Mouse (Mus musculus) heart, adult 2 months (tissue): Measurements from ENCODE around the gene Chl1. TPM values are rescaled to one million over a fixed set of nuclear protein-coding genes. Genes with fewer than 3 reads are reported as not detected.

ENCODE experiments used
- DNase-seq, 2 experiments: peaks; one replicate each; pipeline ENCODE4 v3.0.0; 2021
- H3K27ac ChIP-seq: fragments of 200-600 bp; 2 replicates; pipeline ENCODE4 v1.8.1; 2022
- H3K27me3 ChIP-seq: fragments of 200-500 bp; 2 replicates; pipeline ENCODE4 v1.6.1; 2012; ENCODE audit warnings: mild to moderate bottlenecking, low read length, inconsistent platforms, mixed read lengths; ENCODE audit not compliant: control insufficient read depth, insufficient read depth
- H3K36me3 ChIP-seq: fragments of 200-500 bp; 2 replicates; pipeline ENCODE4 v1.6.1; 2012; ENCODE audit warnings: low read length, inconsistent platforms; ENCODE audit not compliant: control insufficient read depth, insufficient read depth
- H3K4me1 ChIP-seq: fragments of 200-500 bp; 2 replicates; pipeline ENCODE4 v1.6.1; 2011; ENCODE audit warnings: low read length; ENCODE audit not compliant: control insufficient read depth, insufficient read depth
- H3K4me3 ChIP-seq: fragments of 200-600 bp; 2 replicates; pipeline ENCODE4 v1.8.1; 2022
- H3K79me2 ChIP-seq: fragments of 200-500 bp; replicated peaks from 2 replicates; pipeline ENCODE4 v1.6.1; 2012; ENCODE audit warnings: mild to moderate bottlenecking, inconsistent platforms, low read length, moderate library complexity, mixed read lengths; ENCODE audit not compliant: control insufficient read depth, insufficient read depth
- H3K9ac ChIP-seq: fragments of 200-500 bp; 2 replicates; pipeline ENCODE4 v1.6.1; 2012; ENCODE audit warnings: low read depth, mild to moderate bottlenecking, control low read depth, inconsistent platforms, low read length, mixed read lengths
- CTCF ChIP-seq: fragments of 200-600 bp; IDR thresholded peaks from 2 replicates; pipeline ENCODE4 v1.8.1; 2022; ENCODE audit warnings: antibody characterized with exemption, mild to moderate bottlenecking, moderate library complexity
- EP300 ChIP-seq: fragments of 200-500 bp; IDR thresholded peaks from 2 replicates; pipeline ENCODE4 v1.6.1; 2011; ENCODE audit warnings: low read depth, low read length, control low read depth; ENCODE audit not compliant: insufficient read depth
- POLR2A ChIP-seq: fragments of 200-500 bp; IDR thresholded peaks from 2 replicates; pipeline ENCODE4 v1.6.1; 2011; ENCODE audit warnings: mild to moderate bottlenecking, low read depth, low read length, control low read depth; ENCODE audit not compliant: insufficient read depth
- WGBS: fragments of 180-500 bp; shearing (Covaris S2); methylation state at CpG from one replicate; pipeline ENCODE4 v1.1.7; 2018; 5-methylcytosine and 5-hydroxymethylcytosine counted together
- intact Hi-C: fragments of 180-260 bp; cut with DNase I; formaldehyde crosslinking; loops from one replicate; pipeline ENCODE4 v1.15.1; 2025
- polyA plus RNA-seq: library from polyadenylated mRNA; depleted of rRNA; stranded (reverse); fragments of >200 nt; gene quantifications from 2 replicates; pipeline ENCODE4 v1.2.3, GENCODE M21; 2012
- total RNA-seq, 2 experiments: library from RNA; stranded (reverse); gene quantifications; 2 replicates each; pipeline ENCODE4 v1.2.3; 2021

Gene Chl1
- total and polyA plus RNA-seq, 3 experiments: 0.39 to 1.8 (median 0.84) TPM

DNA sequence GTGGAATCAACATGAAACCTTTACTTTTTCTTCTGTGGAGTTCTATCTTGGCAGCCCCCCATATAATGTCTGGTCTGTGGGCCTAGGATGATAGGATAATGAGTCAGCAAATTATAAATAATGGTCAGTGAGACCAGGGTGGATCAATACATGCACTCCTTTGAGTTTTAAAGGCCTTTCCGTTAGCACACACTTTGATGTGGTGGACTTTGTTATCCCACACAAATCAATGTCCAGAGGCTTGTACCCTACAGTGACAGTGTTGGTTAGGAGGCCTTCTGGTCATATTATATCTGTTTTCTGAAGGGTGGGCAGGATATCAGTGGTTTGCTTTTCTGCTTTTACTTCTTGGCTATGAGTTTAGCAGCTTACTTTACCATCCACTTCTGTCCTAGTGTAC is 62.3 kb downstream of the Chl1 start:
- H3K27me3 ChIP-seq: no peaks in the 10 kb centered on the region
- TF ChIP-seq EP300: no peak
- TF ChIP-seq POLR2A: no peak
- no peak for TF ChIP-seq CTCF
- H3K4me1 ChIP-seq: no peaks in the 10 kb centered on the region
- DNase-seq: no peak
- no peak overlapping the region for H3K27ac ChIP-seq
- H3K9ac ChIP-seq: no peak overlapping the region
- H3K79me2 ChIP-seq: no peaks in the 10 kb centered on the region
- H3K36me3 ChIP-seq: no peaks in the 10 kb centered on the region
- H3K4me3 ChIP-seq: no peak overlapping the region
- intact Hi-C loops: no loop called here
- 77% methylated on average over 1 of the region's 1 CpGs for WGBS

- Histone ChIP-seq H3K9ac (no peak overlapping the region), H3K4me1 (no peaks in the 10 kb centered on the region), H3K79me2 (no peaks in the 10 kb centered on the region), H3K4me3 (no peak overlapping the region), H3K36me3 (no peaks in the 10 kb centered on the region), H3K27me3 (no peaks in the 10 kb centered on the region), H3K27ac (no peak overlapping the region)
- intact Hi-C loops: no loop called here
- 84% methylated on average over 1 of the region's 1 CpGs for WGBS
- no peak for DNase-seq
- no peak for TF ChIP-seq POLR2A
- no peak for TF ChIP-seq CTCF
- no peak for TF ChIP-seq EP300
These were observed 73.8 kb downstream of the Chl1 start for GRCm38 (mm10) chr6:103584224-103584623.

GRCm38 (mm10) chr6:103585667-103586066 is 75.3 kb downstream of the Chl1 start:
- DNase-seq: no peak
- WGBS: 55% methylated on average over 1 of the region's 1 CpGs
- Histone ChIP-seq H3K4me1 (no peaks in the 10 kb centered on the region), H3K79me2 (no peaks in the 10 kb centered on the region), H3K9ac (no peak overlapping the region), H3K27ac (no peak overlapping the region), H3K4me3 (no peak overlapping the region), H3K27me3 (no peaks in the 10 kb centered on the region), H3K36me3 (no peaks in the 10 kb centered on the region)
- no peak for TF ChIP-seq CTCF
- TF ChIP-seq POLR2A: no peak
- TF ChIP-seq EP300: no peak
- intact Hi-C loops: no loop called here

DNA sequence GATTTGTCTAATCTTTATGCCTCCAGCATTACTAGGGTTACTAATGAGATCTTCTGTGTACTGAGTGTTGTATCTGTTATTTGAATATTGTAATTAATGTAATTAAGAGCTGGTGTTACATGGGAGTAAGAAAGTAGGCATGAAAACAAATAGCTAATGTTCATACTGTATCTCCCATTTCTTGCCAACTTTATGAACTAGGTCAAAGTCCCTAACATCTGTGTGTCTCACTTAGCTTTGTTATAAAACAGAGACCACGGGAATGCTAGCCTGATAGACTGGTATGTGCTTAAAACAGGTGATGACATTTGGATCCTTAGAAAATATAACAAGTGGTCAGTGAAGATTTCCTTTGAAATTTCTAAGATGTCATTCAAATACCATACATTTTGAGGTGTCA is 75.7 kb downstream of the Chl1 start:
- no peaks in the 10 kb centered on the region for H3K4me1 ChIP-seq
- TF ChIP-seq CTCF: no peak
- TF ChIP-seq POLR2A: no peak
- no peak for TF ChIP-seq EP300
- WGBS: 33% methylated on average over 1 of the region's 1 CpGs
- no peak overlapping the region for H3K27ac ChIP-seq
- intact Hi-C loops: no loop called here
- no peaks in the 10 kb centered on the region for H3K27me3 ChIP-seq
- H3K79me2 ChIP-seq: no peaks in the 10 kb centered on the region
- no peak overlapping the region for H3K9ac ChIP-seq
- H3K4me3 ChIP-seq: no peak overlapping the region
- H3K36me3 ChIP-seq: no peaks in the 10 kb centered on the region
- DNase-seq: no peak

DNA sequence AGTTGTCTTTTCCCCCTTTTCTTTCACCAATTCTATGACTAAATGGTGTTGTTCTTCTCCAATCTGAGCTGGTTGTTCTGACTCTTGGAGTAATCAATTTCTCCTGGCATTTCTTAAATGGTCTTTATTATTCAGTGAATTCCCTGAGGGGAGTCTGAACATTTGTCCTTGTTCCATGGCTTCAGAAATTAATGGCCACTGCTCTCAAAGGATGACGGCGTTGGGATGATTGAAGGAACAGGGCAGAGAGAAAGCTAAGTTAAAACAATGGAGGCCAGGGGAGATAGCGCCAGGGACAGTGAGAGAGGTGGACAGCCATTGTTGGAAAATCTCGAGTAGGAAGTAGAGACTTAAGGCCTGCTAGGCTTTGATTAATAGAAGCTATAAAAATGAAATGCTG is 91.7 kb downstream of the Chl1 start:
- Histone ChIP-seq H3K36me3 (no peaks in the 10 kb centered on the region), H3K4me1 (no peaks in the 10 kb centered on the region), H3K79me2 (no peaks in the 10 kb centered on the region), H3K4me3 (no peak overlapping the region), H3K27ac (no peak overlapping the region), H3K9ac (no peak overlapping the region), H3K27me3 (no peaks in the 10 kb centered on the region)
- TF ChIP-seq POLR2A: no peak
- intact Hi-C loops: no loop called here
- WGBS: 49% methylated on average over 4 of the region's 4 CpGs
- no peak for DNase-seq

GRCm38 (mm10) chr6:103610656-103611055 is 100.3 kb downstream of the Chl1 start:
- H3K79me2 ChIP-seq: no peaks in the 10 kb centered on the region
- H3K4me3 ChIP-seq: no peak overlapping the region
- DNase-seq: no peak
- no peaks in the 10 kb centered on the region for H3K36me3 ChIP-seq
- no peak overlapping the region for H3K9ac ChIP-seq
- TF ChIP-seq EP300: no peak
- no peak for TF ChIP-seq POLR2A
- TF ChIP-seq CTCF: no peak
- H3K27me3 ChIP-seq: no peaks in the 10 kb centered on the region
- no peak overlapping the region for H3K27ac ChIP-seq
- 72% methylated on average over 3 of the region's 3 CpGs for WGBS
- no peaks in the 10 kb centered on the region for H3K4me1 ChIP-seq
- intact Hi-C loops: no loop called here

- intact Hi-C loops: no loop called here
- Histone ChIP-seq H3K9ac (no peak overlapping the region), H3K36me3 (no peaks in the 10 kb centered on the region), H3K27me3 (no peaks in the 10 kb centered on the region), H3K79me2 (no peaks in the 10 kb centered on the region), H3K4me3 (no peak overlapping the region), H3K27ac (no peak overlapping the region), H3K4me1 (no peaks in the 10 kb centered on the region)
- TF ChIP-seq EP300: no peak
- no peak for TF ChIP-seq POLR2A
- TF ChIP-seq CTCF: no peak
- no peak for DNase-seq
- WGBS: 81% methylated on average over 3 of the region's 3 CpGs
These were observed 102.2 kb downstream of the Chl1 start for GRCm38 (mm10) chr6:103612626-103613025.
